Mouse (Mus musculus) naive thymus-derived CD4-positive, alpha-beta T cell, adult 2 months (primary cell): ENCODE measurements around the gene Alkbh3.
A peak's percentile ranks its signal among the peaks of the same experiment; 100 is the strongest.

Experiments
- DNase-seq: peaks from one replicate; pipeline ENCODE4 v3.0.0-alpha.2; 2011; ENCODE audit warnings: low read depth

Gene Alkbh3

GRCm38 (mm10) chr2:93992810-93993209 is 17.8 kb downstream of the Alkbh3 start:
- no peak for DNase-seq

DNA sequence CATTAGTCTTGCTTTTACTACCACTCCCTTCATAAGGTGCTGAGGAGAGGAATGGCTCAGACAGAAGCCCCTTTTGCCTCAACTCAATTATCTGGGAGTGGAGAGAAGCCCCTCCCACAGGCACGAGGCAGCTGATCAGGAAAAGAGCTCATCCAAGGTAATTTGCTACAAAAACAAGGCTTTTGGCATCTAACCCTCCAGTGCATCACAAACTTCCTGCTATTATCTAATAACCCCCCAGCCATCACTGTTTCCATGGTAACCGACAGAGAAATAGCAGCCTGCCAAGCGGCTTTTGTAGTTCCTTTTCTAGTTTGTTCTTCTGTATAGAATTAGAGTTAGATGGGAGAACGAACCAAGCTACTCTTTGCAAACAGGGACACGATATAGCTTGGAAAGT is 18.3 kb downstream of the Alkbh3 start:
- DNase-seq = no peak

DNA sequence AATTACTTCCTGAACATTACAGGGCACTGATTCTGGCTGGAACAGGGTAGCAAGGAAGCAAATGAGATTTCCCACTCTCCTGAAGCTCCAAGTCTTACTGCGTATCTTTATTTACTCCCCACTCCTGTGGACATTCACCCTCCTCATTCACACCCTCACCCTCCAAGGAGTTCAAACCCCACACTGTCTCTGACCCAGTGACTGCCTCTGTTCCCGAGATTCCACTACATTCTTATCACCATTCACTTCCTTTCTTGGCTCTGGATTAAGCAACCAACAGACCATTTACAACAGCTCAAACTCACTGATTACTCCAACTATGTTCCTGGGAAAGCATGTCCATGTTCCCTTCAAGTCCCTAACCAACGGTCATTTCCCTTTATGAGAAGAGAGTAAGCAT is 19.3 kb downstream of the Alkbh3 start:
- DNase-seq = no peak

DNA sequence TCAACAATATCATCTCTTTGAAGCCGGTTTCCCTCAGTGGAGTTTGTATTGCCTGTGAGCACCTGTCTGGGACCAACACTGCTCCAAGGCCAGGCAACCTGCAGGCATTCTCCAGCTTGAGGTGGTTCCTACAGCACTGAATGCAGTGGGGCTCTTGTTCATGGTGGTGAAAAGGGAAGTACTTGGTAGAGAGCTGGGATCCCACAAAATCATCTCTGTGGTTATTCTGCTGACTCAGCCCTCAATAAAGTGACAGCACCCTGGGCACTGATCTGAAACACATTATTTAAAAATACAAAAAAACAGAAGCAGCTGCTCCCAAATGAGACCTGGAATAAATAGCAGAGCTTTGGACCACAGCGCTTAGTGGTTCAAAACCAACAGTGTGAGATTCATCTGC is 22.2 kb downstream of the Alkbh3 start:
- no peak for DNase-seq

DNA sequence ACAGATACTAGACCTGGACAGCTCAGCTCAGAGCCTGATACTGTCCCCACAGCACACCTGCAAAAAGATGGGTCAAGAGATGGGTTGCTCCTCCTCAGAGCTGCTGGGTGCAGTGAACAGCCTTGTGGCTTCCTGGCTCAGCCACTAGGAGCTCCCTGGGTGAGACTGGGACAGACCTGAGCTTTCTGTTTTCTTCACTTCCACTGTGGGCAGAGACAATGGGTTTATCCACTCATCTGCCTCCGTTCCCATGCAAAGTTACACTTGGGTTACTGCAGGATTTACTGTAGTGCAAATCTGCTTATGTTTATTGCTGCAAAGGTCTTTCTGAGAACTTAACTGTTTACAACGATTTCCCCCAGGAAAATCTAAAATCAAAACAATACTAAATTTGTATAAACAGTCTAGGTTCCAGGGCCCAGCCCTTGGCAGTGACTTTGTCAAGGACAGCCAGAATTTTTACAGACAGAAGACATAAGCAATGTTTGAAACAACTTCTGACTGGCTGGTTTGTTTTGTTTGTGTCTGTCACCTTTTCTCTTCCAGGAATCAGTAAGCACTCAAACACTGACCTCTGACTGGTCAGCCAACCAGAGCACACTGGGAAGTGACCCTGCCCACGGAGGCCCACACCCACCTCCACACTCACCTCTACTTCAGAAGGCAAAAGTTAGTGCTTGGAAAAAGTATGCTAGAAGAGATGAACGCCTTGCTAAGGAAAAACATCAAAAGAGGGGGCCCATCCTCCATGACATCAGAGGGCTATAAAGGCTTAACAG is 28.0 kb downstream of the Alkbh3 start:
- no peak for DNase-seq

DNA sequence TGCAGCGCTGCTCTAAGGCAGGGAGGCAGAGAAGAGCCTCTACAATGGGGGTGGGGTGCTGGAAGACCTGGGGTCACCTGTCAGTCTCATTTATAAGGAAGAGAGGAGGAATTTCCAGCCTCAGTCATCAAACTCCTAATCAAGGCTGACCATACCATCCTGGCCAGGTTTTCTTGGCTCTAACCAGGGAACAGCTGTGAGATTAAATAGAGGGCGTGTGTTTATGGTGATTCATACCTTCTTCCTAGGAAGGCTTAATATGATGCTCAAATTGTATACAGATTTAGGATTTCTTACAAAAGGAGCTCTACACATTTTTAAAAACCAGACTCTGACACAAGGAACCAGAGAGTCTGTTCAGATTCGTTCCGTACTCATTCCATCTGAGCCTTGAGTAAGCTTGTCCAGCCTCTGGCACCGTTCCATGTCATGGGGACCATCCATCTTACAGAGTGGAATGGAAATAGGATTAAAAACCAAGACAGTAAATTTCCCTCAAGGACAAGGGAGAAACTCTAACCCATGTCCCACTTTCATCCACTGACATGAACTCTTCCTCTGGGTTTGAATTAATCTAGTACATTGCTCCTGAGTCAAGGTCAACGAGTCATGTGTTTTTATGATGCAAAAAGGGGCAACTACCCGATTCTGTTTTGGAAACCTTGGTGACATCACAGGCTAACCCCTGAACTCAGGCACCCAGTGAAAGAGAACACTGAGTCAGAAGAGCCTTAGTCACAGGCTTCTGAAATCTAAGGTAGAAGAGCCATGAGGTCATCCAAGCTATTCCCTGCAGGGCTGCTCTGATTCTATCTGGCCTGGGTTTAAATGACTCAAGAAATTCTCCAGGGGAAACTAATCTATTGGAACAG is 31.1 kb downstream of the Alkbh3 start:
- no peak for DNase-seq

DNA sequence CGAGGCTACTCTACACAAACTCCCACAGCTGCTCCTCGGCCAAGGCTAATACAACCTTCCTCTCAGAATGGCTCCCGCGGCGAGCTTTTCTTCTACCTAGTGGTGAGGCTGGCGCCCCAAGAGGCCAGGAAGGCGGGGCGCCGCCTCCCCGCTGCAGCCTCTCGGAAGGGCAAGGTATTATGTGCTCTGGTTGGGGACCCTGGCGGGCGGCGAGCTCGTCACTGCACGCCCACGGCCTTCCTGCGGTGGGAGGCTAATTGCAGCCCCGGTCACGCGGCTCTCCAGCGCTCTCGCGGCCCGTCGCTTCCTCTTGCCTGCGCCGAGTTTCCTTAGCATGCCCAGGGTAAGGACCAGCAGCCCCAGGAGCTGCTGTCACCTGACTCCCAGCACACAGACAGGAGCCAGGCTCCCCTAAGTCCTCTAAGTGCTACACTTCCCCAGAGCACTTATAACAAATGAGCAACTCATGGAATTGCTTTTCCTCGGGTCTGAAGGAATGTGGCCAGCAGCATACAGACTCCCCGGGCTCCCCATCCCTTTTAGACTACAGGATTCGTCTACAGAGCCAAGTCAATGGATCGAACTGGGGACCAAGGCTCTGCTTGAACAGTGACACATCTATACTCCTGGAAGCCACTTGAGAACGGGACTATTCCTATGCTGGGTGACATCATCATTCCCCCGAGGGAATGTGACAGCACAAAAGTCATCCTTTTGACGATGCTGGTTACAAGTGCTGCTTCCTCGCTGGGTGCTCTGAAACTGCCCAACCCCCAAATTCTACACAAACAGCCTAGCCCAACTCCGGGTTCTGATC is 34.0 kb downstream of the Alkbh3 start:
- DNase-seq = peak; percentile 41

- no peak for DNase-seq
Measured at GRCm38 (mm10) chr2:93975526-93976435, 34.8 kb downstream of the Alkbh3 start.

DNA sequence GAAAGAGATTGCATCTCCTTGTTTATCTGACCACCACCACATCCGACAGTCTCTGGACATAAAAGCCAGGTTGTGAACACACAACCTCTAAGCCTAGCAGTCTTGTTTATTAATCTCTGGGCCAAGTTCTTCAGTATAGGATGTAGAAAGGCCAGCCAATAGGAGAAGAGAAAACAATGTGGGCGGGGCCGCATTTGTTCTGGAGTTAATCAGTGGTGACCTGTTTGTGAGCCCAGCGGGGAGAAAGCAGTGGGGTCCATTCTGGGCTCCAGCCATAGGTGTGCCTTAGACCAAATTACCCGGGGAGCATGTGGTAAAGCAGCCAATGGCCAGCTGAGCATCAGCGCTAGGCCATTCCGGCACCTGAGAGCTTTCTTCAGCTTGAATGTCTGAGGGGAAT is 35.6 kb downstream of the Alkbh3 start:
- DNase-seq = no peak

DNA sequence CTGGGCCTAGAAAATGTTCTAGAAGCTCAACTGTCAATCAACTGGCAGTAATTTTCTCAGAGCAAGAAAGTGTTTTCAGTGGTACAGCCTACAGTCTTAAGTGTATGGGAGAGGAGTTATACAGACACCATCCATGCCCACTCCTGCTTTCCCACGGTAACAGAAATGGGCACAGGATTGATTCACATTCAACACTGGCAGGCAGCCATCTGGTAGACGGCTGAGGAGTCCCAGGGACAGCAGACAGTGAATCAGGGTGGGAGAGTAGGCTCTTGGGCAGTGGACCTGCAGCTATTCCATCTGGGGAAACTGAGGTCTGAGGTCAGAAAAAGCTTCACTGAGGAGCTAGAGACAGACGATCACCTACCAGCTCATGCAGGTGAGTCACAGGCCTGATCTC is 39.0 kb downstream of the Alkbh3 start:
- no peak for DNase-seq

GRCm38 (mm10) chr2:93964494-93965160 is 46.0 kb downstream of the Alkbh3 start:
- DNase-seq = no peak

- no peak for DNase-seq
Measured at GRCm38 (mm10) chr2:93963802-93964201, 46.8 kb downstream of the Alkbh3 start.

DNA sequence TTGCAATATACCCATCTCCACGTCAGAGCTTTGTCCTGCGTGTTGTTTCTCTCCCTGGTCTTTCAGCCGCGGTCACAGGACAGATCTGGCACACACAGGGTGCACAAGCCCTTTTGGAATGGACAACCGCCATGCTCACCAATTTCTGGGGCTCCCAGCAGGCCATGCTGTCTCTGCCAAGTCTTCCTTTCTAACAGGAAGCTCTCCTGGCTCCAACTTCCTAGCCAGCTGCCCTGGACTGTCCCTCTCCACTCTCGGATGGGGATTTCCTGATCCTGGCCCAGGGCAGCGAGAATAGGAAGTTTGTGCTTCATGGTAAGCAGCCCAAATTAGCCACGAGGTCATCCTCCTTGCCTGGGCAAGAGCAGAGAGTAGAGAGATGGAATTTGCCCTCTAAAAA is 48.9 kb downstream of the Alkbh3 start:
- no peak for DNase-seq

DNA sequence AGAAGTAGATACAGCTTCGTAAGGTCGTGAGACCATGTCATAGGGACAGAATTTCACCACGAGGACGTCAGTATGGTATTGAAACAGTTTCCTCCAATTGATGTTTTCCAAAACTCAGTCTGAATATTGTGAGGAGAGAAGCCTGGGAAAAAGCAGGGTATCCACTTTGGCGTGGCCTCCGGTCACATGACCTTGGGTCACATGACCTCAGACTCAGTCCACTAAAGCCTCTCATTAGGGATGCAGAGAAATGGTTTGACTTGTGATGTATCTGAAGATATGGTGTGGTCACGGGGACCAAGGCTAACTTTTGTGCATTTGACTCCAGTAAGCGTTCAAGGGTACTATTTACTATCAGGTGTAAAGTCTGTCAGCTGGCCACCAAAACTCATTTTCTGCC is 51.3 kb downstream of the Alkbh3 start:
- DNase-seq = no peak

GRCm38 (mm10) chr2:93958216-93958615 is 52.4 kb downstream of the Alkbh3 start:
- no peak for DNase-seq

GRCm38 (mm10) chr2:93957785-93958175 is 52.8 kb downstream of the Alkbh3 start:
- DNase-seq = no peak

DNA sequence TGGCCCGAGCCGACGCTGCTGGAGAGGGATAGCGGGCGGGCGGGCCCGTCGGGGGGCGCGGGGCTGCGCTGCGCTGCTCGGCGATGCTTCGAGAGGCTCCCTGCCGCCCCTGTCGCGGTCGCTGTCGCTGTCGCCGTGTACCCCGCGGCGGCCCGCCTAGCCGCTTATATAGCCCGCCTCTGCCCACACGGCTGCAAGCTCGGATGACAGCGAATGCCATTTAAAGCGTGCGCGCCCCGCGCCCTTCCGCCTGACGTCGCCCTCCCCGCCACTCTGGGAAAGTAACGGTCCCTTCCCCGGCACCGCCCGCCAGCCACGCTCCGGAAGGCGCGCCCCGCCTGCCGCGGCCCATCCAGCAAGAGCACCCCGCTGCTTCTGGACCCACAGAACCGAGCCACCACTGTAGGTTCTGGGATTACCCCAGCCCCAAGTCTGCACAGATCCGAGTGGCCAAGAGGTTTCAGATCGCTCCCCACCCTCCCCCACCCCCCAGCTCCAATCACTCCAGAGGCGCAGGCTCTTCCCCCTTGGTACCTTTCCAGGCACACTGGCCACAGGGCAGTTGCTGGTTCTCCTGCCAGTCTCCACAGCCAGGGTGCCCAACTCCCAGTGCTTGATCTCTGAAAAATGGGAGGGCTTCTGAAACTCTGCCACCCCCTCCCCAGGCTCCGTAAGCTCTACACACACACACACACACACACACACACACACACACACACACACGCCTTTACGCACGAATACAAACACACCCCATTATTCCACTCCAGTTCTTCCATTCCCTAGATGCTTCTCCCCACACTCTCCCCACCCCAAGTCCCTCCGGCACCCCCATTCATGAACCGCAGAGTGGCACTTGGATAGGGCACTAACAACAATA is 53.5 kb downstream of the Alkbh3 start, which contains the start of gene Gm13889:
Gm13889 (minus strand) TSS at position 294 of the 877 bp plus-strand sequence.
- no peak for DNase-seq

- no peak for DNase-seq
Measured at GRCm38 (mm10) chr2:93956331-93956801, 54.2 kb downstream of the Alkbh3 start.

- DNase-seq = no peak
Measured at GRCm38 (mm10) chr2:93955886-93956285, 54.7 kb downstream of the Alkbh3 start.
